Mouse (Mus musculus): ENCODE measurements at regions not wholly inside any gene's neighbourhood (a gene's known extent, or its start where the extent isn't known, plus 50 kb on each side); places are given as distances from the start of the nearest gene placed in this dataset.
"Not testable (repeated sequence)": the region's sequence is repeated elsewhere in the genome, so short reads cannot be mapped to it uniquely, and the experiment has no call there.

DNA sequence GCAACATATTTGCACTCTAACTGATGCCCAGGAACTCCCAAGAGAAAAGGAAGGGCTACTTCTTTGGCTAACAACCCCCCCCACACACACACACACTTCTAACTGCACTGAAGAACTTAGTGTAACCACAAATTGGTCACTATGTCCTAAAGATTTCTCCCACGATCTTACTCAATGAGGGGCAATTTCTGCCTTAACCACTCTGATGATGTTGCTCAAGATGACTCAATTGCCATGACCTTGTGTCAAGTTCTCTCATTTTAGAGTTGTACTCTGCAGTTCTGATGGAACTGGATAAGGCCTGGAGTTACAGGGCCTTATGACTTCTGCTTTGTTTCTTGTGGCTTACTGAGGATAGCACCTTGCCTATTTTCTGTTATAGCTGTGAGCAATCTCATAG, 81.7 kb downstream of the Sem1 start:
- DNase-seq (ENCODE audit: low spot score) = no peak
- H3K4me2 ChIP-seq (ENCODE audit: low read depth, low read length, severe bottlenecking) = no peak overlapping the region
- WGBS = 87% methylated on average over 1 of the region's 1 CpGs
- no peak overlapping the region for H3K27ac ChIP-seq (ENCODE audit: low read depth, low read length)
- no peaks in the 10 kb centered on the region for H3K9me3 ChIP-seq (ENCODE audit: control insufficient read depth, low read length)
- H3K36me3 ChIP-seq (ENCODE audit: control insufficient read depth, insufficient read depth, low read length) = no peaks in the 10 kb centered on the region
- no peak for ATAC-seq (replicated peaks; ENCODE audit: low FRiP score)
- no peaks in the 10 kb centered on the region for H3K27me3 ChIP-seq (ENCODE audit: control insufficient read depth, insufficient read depth, low read length)
- no peaks in the 10 kb centered on the region for H3K4me1 ChIP-seq (replicated peaks; ENCODE audit: control insufficient read depth, insufficient read depth, low read length)
- H3K9ac ChIP-seq (ENCODE audit: low read length) = no peak overlapping the region
- no peak overlapping the region for H3K4me3 ChIP-seq (ENCODE audit: low read depth, low read length)

DNA sequence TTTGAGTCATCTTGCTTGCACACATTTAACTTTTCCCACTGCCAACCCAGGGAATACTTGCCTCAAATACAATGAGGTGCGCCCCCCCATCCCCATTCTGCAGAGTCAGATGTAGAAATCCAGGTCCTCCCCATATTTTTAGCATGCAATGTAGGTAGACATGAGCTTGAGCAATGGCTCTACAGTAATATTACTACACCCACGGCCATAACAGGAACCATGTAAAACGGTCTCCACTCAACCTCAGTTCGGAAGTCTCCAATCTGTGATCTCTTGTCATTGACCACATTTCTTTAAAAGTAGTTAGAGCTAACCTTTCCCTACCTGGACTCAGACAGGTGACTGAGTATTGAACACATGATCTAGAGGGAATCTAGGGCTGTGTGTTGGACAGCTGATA, 82.1 kb downstream of the Sem1 start:
- Histone ChIP-seq H3K4me3 (ENCODE audit: low read depth, low read length) (no peak overlapping the region), H3K9me3 (ENCODE audit: control insufficient read depth, low read length) (no peaks in the 10 kb centered on the region), H3K4me2 (ENCODE audit: low read depth, low read length, severe bottlenecking) (no peak overlapping the region), H3K27ac (ENCODE audit: low read depth, low read length) (no peak overlapping the region), H3K36me3 (ENCODE audit: control insufficient read depth, insufficient read depth, low read length) (no peaks in the 10 kb centered on the region), H3K4me1 (replicated peaks; ENCODE audit: control insufficient read depth, insufficient read depth, low read length) (no peaks in the 10 kb centered on the region), H3K9ac (ENCODE audit: low read length) (no peak overlapping the region), H3K27me3 (ENCODE audit: control insufficient read depth, insufficient read depth, low read length) (no peaks in the 10 kb centered on the region)
- 94% methylated on average over 4 of the region's 4 CpGs for WGBS
- DNase-seq (ENCODE audit: low spot score) (no peak), ATAC-seq (replicated peaks; ENCODE audit: low FRiP score) (no peak)

DNA sequence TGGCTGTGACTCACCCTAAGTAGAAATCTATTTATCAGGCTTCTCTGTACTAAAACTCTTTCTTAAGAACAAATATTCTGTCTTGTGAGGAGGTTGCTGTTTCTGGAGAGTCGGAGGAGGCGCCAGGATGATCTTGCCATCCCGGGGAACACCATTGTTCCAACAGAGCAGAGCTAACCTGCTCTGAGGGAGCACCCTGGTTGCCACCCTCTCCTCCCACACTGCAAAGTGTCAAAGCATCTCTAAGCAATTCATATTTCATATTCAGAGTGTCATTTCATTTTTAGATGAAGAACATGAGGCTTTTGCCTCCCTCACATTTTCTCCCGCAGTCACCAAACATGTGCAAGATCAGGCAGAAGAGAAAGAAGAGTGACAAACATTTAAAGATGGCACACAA, 90.3 kb downstream of the Sem1 start:
- WGBS = 89% methylated on average over 4 of the region's 4 CpGs

DNA sequence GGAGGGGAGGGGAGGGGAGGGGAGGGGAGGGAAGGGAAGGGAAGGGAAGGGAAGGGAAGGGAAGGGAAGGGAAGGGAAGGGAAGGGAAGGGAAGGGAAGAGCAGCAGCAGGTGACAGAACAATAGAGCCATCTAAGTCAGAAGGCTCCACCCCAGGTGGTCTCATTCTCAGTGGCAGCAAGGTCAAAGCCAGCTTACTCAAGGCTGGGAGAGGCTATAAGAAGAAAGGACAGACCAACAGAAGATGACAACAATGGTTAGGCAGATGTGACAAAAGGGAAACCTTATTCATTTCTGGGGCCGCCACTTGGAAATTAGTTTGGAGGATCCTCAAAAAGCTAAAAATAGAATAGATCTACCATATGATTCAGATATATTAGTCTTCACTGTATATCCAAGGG, 96.9 kb downstream of the Sem1 start:
- not testable (repeated sequence) for DNase-seq (ENCODE audit: low spot score); H3K4me1 ChIP-seq (replicated peaks; ENCODE audit: control insufficient read depth, insufficient read depth, low read length); H3K27me3 ChIP-seq (ENCODE audit: control insufficient read depth, insufficient read depth, low read length); H3K4me3 ChIP-seq (ENCODE audit: low read depth, low read length); H3K27ac ChIP-seq (ENCODE audit: low read depth, low read length); ATAC-seq (replicated peaks; ENCODE audit: low FRiP score); H3K4me2 ChIP-seq (ENCODE audit: low read depth, low read length, severe bottlenecking); H3K9me3 ChIP-seq (ENCODE audit: control insufficient read depth, low read length); H3K9ac ChIP-seq (ENCODE audit: low read length); H3K36me3 ChIP-seq (ENCODE audit: control insufficient read depth, insufficient read depth, low read length)
- WGBS = 75% methylated on average over 1 of the region's 1 CpGs

More for the DNA sequence above, 90.3 kb downstream of the Sem1 start:
- Histone ChIP-seq H3K4me1 (replicated peaks; ENCODE audit: control insufficient read depth, insufficient read depth, low read length) (no peaks in the 10 kb centered on the region), H3K9me3 (ENCODE audit: control insufficient read depth, low read length) (no peaks in the 10 kb centered on the region), H3K9ac (ENCODE audit: low read length) (no peak overlapping the region), H3K27ac (ENCODE audit: low read depth, low read length) (no peak overlapping the region), H3K27me3 (ENCODE audit: control insufficient read depth, insufficient read depth, low read length) (no peaks in the 10 kb centered on the region), H3K36me3 (ENCODE audit: control insufficient read depth, insufficient read depth, low read length) (no peaks in the 10 kb centered on the region), H3K4me2 (ENCODE audit: low read depth, low read length, severe bottlenecking) (no peak overlapping the region), H3K4me3 (ENCODE audit: low read depth, low read length) (no peak overlapping the region)
- DNase-seq (ENCODE audit: low spot score) (no peak), ATAC-seq (replicated peaks; ENCODE audit: low FRiP score) (no peak)

DNA sequence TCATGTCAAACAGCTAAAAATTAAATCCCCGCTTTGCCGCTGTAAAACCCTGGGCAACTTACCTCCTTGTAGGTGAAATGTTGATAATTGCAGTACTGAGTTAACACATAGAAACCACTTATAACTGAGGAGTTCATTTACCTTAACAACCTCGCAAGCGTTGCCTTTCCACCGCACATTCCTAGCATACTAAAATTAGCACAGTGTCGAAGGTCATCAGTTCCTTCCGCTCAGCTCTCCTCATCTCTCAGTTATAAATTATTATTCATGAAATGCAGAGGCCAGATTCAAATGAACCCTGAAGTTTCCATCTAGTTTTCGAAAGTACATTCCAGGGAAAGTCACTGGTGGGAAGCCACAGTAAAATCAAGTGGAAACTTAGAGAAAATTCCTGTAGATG, 108.1 kb downstream of the Sem1 start:
- Histone ChIP-seq H3K4me1 (replicated peaks; ENCODE audit: control insufficient read depth, insufficient read depth, low read length) (0 out of 2 replicates have a peak, but pooled peaks cover 2% of the 10 kb centered on the region), H3K9ac (ENCODE audit: low read length) (no peak overlapping the region), H3K27ac (ENCODE audit: low read depth, low read length) (no peak overlapping the region), H3K36me3 (ENCODE audit: control insufficient read depth, insufficient read depth, low read length) (no peaks in the 10 kb centered on the region), H3K4me3 (ENCODE audit: low read depth, low read length) (no peak overlapping the region), H3K4me2 (ENCODE audit: low read depth, low read length, severe bottlenecking) (no peak overlapping the region), H3K9me3 (ENCODE audit: control insufficient read depth, low read length) (no peaks in the 10 kb centered on the region), H3K27me3 (ENCODE audit: control insufficient read depth, insufficient read depth, low read length) (no peaks in the 10 kb centered on the region)
- 81% methylated on average over 8 of the region's 8 CpGs for WGBS
- ATAC-seq (replicated peaks; ENCODE audit: low FRiP score) = no peak
- DNase-seq (ENCODE audit: low spot score) = no peak

DNA sequence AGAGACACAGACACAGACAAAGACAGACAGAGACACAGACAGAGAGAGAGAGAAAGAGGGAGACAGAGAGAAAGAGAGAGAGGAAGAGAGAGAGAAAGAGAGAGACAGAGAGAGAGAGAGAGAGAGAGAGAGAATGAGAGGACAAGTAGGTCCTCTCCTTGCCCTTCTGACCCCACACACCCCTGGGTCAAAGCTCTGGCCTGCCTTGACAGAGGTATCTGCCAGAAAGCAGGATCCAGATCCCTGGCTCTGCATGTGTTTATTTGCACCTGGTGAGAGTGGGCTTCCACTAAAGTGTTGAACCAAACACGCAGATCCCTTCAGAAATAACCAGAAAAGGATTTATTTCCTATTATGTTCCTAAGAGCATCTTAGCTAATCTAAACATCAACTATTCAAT, 110.9 kb downstream of the Sem1 start:
- 19% methylated on average over 1 of the region's 1 CpGs for WGBS
- DNase-seq (ENCODE audit: low spot score) (no peak), ATAC-seq (replicated peaks; ENCODE audit: low FRiP score) (no peak)
- no peak overlapping the region for H3K4me3 ChIP-seq (ENCODE audit: low read depth, low read length)
- H3K9ac ChIP-seq (ENCODE audit: low read length) = no peak overlapping the region
- H3K27ac ChIP-seq (ENCODE audit: low read depth, low read length) = no peak overlapping the region
- H3K4me2 ChIP-seq (ENCODE audit: low read depth, low read length, severe bottlenecking) = no peak overlapping the region
- no peaks in the 10 kb centered on the region for H3K27me3 ChIP-seq (ENCODE audit: control insufficient read depth, insufficient read depth, low read length)
- H3K9me3 ChIP-seq (ENCODE audit: control insufficient read depth, low read length) = no peaks in the 10 kb centered on the region
- H3K4me1 ChIP-seq (replicated peaks; ENCODE audit: control insufficient read depth, insufficient read depth, low read length) = peaks cover 9% of the 10 kb centered on the region; the same call in 1 of the 2 replicates
- H3K36me3 ChIP-seq (ENCODE audit: control insufficient read depth, insufficient read depth, low read length) = no peaks in the 10 kb centered on the region

DNA sequence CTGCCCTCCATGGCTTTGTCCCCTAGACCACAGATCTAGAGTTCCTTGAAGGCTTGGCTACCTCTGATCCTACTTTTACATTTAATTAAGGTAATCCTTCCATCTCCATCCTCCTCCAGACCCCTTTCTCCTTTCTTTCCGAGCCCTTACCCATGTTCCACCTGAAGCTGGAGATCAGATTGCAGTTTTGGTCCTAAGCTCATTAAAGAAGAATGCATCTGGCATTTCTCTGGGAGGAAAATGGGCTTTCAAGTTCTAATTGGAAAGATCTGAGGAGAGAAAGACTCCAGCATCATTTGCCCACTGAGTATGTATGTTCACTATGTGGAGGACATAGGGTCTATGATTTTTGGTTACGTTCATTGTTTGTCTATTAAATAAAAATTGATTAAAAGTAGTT, 112.2 kb downstream of the Sem1 start:
- H3K4me2 ChIP-seq (ENCODE audit: low read depth, low read length, severe bottlenecking) = no peak overlapping the region
- no peak overlapping the region for H3K9ac ChIP-seq (ENCODE audit: low read length)
- H3K36me3 ChIP-seq (ENCODE audit: control insufficient read depth, insufficient read depth, low read length) = no peaks in the 10 kb centered on the region
- H3K4me3 ChIP-seq (ENCODE audit: low read depth, low read length) = no peak overlapping the region
- no peak for ATAC-seq (replicated peaks; ENCODE audit: low FRiP score)
- no peak for DNase-seq (ENCODE audit: low spot score)
- no peak overlapping the region for H3K27ac ChIP-seq (ENCODE audit: low read depth, low read length)
- H3K9me3 ChIP-seq (ENCODE audit: control insufficient read depth, low read length) = no peaks in the 10 kb centered on the region
- peaks cover 9% of the 10 kb centered on the region; the same call in 1 of the 2 replicates for H3K4me1 ChIP-seq (replicated peaks; ENCODE audit: control insufficient read depth, insufficient read depth, low read length)
- WGBS = 29% methylated on average over 2 of the region's 2 CpGs
- no peaks in the 10 kb centered on the region for H3K27me3 ChIP-seq (ENCODE audit: control insufficient read depth, insufficient read depth, low read length)

DNA sequence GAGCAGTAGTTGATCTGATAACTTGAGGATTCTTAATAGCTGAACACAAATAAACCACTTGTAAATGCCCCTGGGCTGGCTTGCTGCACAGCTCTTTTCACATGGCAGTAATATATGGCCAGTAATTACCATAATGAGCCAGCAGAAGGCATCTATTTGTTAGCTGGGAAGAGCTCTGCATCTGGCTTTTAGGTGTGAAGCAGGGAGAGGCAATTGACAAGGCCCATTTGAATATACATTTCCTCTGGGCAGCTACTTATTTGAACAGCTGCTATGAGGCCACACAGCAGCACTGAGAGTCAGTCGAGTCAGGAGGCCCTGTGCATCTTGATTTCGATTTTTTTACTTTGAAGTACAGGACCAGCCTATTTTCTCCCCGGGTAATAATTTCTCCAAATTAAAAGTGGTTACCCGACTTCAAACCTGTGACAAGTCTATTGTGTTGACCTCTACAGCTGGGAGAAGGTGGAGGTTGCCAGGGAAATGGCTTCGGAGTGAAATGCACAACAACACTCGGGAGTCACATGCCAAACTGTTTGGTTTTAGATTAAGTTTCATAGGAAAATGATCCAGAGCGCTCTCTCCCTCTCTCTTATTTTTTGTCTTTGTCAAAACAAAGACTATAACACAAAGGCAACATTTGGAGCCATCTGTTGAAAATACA, 114.5 kb downstream of the Sem1 start:
- 20% methylated on average over 7 of the region's 7 CpGs for WGBS
- peaks cover 11% of the 10 kb centered on the region; the same call in 1 of the 2 replicates for H3K4me1 ChIP-seq (replicated peaks; ENCODE audit: control insufficient read depth, insufficient read depth, low read length)
- no peak for DNase-seq (ENCODE audit: low spot score)

DNA sequence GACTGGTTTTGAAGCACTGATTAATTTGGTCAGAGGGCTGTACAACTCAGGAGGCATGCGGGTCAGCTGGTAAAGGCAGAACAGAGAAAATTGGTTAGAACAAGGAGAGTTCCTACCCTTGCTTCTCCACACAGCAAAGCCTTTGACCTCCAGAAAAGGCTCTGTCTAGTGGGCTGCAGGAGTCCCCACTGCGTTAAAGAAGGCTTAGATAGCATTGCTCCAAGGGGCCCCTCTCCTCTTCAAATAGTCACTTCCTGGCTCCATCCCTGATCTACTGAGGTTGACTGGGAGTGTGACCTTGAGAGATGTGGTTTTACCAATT, 118.6 kb downstream of the Sem1 start:
- peak overlapping the region; percentile 58; the same call in 1 of the 2 replicates for H3K27ac ChIP-seq (ENCODE audit: low read depth, low read length)
- no peaks in the 10 kb centered on the region for H3K27me3 ChIP-seq (ENCODE audit: control insufficient read depth, insufficient read depth, low read length)
- no peaks in the 10 kb centered on the region for H3K9me3 ChIP-seq (ENCODE audit: control insufficient read depth, low read length)
- DNase-seq (ENCODE audit: low spot score) = no peak
- 3% methylated on average over 2 of the region's 2 CpGs for WGBS
- H3K4me2 ChIP-seq (ENCODE audit: low read depth, low read length, severe bottlenecking) = 0 out of 2 replicates have a peak overlapping the region, but pooled peaks have one; percentile 18
- H3K4me3 ChIP-seq (ENCODE audit: low read depth, low read length) = no peak overlapping the region
- no peaks in the 10 kb centered on the region for H3K36me3 ChIP-seq (ENCODE audit: control insufficient read depth, insufficient read depth, low read length)
- peaks cover 12% of the 10 kb centered on the region; the same call in 1 of the 2 replicates for H3K4me1 ChIP-seq (replicated peaks; ENCODE audit: control insufficient read depth, insufficient read depth, low read length)
- H3K9ac ChIP-seq (ENCODE audit: low read length) = 0 out of 2 replicates have a peak overlapping the region, but pooled peaks have one; percentile 33
- ATAC-seq (replicated peaks; ENCODE audit: low FRiP score) = peak; percentile 68

More for the DNA sequence above, 114.5 kb downstream of the Sem1 start:
- H3K4me3 ChIP-seq (ENCODE audit: low read depth, low read length) = no peak overlapping the region
- H3K4me2 ChIP-seq (ENCODE audit: low read depth, low read length, severe bottlenecking) = no peak overlapping the region
- no peak overlapping the region for H3K9ac ChIP-seq (ENCODE audit: low read length)
- ATAC-seq (replicated peaks; ENCODE audit: low FRiP score) = peak; percentile 65
- no peaks in the 10 kb centered on the region for H3K9me3 ChIP-seq (ENCODE audit: control insufficient read depth, low read length)
- H3K27ac ChIP-seq (ENCODE audit: low read depth, low read length) = no peak overlapping the region; the same call in 1 of the 2 replicates
- H3K36me3 ChIP-seq (ENCODE audit: control insufficient read depth, insufficient read depth, low read length) = no peaks in the 10 kb centered on the region
- H3K27me3 ChIP-seq (ENCODE audit: control insufficient read depth, insufficient read depth, low read length) = no peaks in the 10 kb centered on the region
